Mouse (Mus musculus) kidney, embryonic 16.5 days (tissue): ENCODE measurements around the gene Bcl2. TPM values are rescaled to one million over a fixed set of nuclear protein-coding genes. Genes with fewer than 3 reads are reported as not detected.
A peak's percentile ranks its signal among the peaks of the same experiment; 100 is the strongest.

ENCODE experiments used
- ATAC-seq: fragments of 200-750 bp; cut with Nextera tagmentation; 2 replicates; pipeline ENCODE4 v1.8.0; 2017; ENCODE audit warnings: moderate TSS enrichment; ENCODE audit not compliant: low FRiP score, low TSS enrichment
- H3K27ac ChIP-seq: fragments of 300-500 bp; sonication (generic); 2 replicates; pipeline ENCODE4 v1.5.1; 2014; ENCODE audit warnings: low read length
- H3K27me3 ChIP-seq: fragments of 300-500 bp; sonication (generic); 2 replicates; pipeline ENCODE4 v1.6.1; 2014; ENCODE audit warnings: low read length, control low read depth, mixed read lengths; ENCODE audit not compliant: insufficient read depth
- H3K36me3 ChIP-seq: fragments of 300-500 bp; sonication (generic); 2 replicates; pipeline ENCODE4 v1.6.1; 2014; ENCODE audit warnings: low read length, control low read depth, mixed read lengths; ENCODE audit not compliant: insufficient read depth
- H3K4me1 ChIP-seq: fragments of 300-500 bp; sonication (generic); 2 replicates; pipeline ENCODE4 v1.6.1; 2014; ENCODE audit warnings: low read length, control low read depth, mixed read lengths; ENCODE audit not compliant: insufficient read depth
- H3K4me2 ChIP-seq: fragments of 300-500 bp; sonication (generic); replicated peaks from 2 replicates; pipeline ENCODE4 v1.6.1; 2014; ENCODE audit warnings: low read depth, low read length
- H3K4me3 ChIP-seq: fragments of 300-500 bp; sonication (generic); 2 replicates; pipeline ENCODE4 v1.5.1; 2014; ENCODE audit warnings: mild to moderate bottlenecking, low read length
- H3K9ac ChIP-seq: fragments of 300-500 bp; sonication (generic); replicated peaks from 2 replicates; pipeline ENCODE4 v1.6.1; 2014; ENCODE audit warnings: low read length
- H3K9me3 ChIP-seq: fragments of 300-500 bp; sonication (generic); 2 replicates; pipeline ENCODE4 v1.6.1; 2016; ENCODE audit warnings: low read length, control low read depth
- WGBS: fragments of 180-500 bp; shearing (Covaris S2); extraction: QIAGEN DNeasy Blood & Tissue Kit; methylation state at CpG from one replicate; pipeline ENCODE4 v1.1.7; 2014; 5-methylcytosine and 5-hydroxymethylcytosine counted together
- polyA plus RNA-seq: library from polyadenylated mRNA; unstranded; fragments of >200 nt; fragmentation: Nextera tagmentation; extraction: Ambion mirVana; gene quantifications from 2 replicates; pipeline ENCODE4 v1.2.1, GENCODE M21; 2015

The Bcl2 gene
- polyA plus RNA-seq, 1 experiment from 2014 or later: 20.4 TPM

GRCm38 (mm10) chr1:106616955-106617354, 97.1 kb downstream of the Bcl2 start:
- no peaks in the 10 kb centered on the region for H3K36me3 ChIP-seq
- no peak overlapping the region for H3K9ac ChIP-seq
- no peaks in the 10 kb centered on the region for H3K9me3 ChIP-seq
- 87% methylated on average over 5 of the region's 5 CpGs for WGBS
- no peak overlapping the region for H3K27ac ChIP-seq
- H3K4me1 ChIP-seq: peaks cover 18% of the 10 kb centered on the region
- H3K27me3 ChIP-seq: no peaks in the 10 kb centered on the region
- no peak overlapping the region for H3K4me3 ChIP-seq
- ATAC-seq: no peak
- no peak overlapping the region for H3K4me2 ChIP-seq

GRCm38 (mm10) chr1:106613371-106613770, 100.7 kb downstream of the Bcl2 start:
- no peak overlapping the region for H3K27ac ChIP-seq
- peaks cover 20% of the 10 kb centered on the region for H3K4me1 ChIP-seq
- H3K9ac ChIP-seq: no peak overlapping the region
- H3K27me3 ChIP-seq: no peaks in the 10 kb centered on the region
- H3K9me3 ChIP-seq: no peaks in the 10 kb centered on the region
- H3K36me3 ChIP-seq: no peaks in the 10 kb centered on the region
- H3K4me2 ChIP-seq: no peak overlapping the region
- 85% methylated on average over 5 of the region's 5 CpGs for WGBS
- ATAC-seq: no peak
- H3K4me3 ChIP-seq: no peak overlapping the region

- Histone ChIP-seq H3K27ac (peak overlapping the region; percentile 34; the same call in 1 of the 2 replicates), H3K4me2 (no peak overlapping the region), H3K4me1 (peaks cover 15% of the 10 kb centered on the region), H3K4me3 (no peak overlapping the region), H3K9me3 (no peaks in the 10 kb centered on the region), H3K36me3 (no peaks in the 10 kb centered on the region), H3K9ac (no peak overlapping the region), H3K27me3 (no peaks in the 10 kb centered on the region)
- ATAC-seq: peak; percentile 55; the same call in 1 of the 2 replicates
- 47% methylated on average over 8 of the region's 8 CpGs for WGBS
These were observed 101.7 kb downstream of the Bcl2 start for GRCm38 (mm10) chr1:106612166-106613031.

GRCm38 (mm10) chr1:106611246-106611645, 102.8 kb downstream of the Bcl2 start:
- Histone ChIP-seq H3K9ac (no peak overlapping the region), H3K9me3 (no peaks in the 10 kb centered on the region), H3K27me3 (no peaks in the 10 kb centered on the region), H3K4me1 (peaks cover 15% of the 10 kb centered on the region), H3K36me3 (no peaks in the 10 kb centered on the region), H3K4me2 (no peak overlapping the region), H3K27ac (no peak overlapping the region), H3K4me3 (no peak overlapping the region)
- 72% methylated on average over 6 of the region's 6 CpGs for WGBS
- ATAC-seq: peak; percentile 62; the same call in 1 of the 2 replicates

- ATAC-seq: no peak
- Histone ChIP-seq H3K4me1 (peaks cover 29% of the 10 kb centered on the region), H3K27me3 (no peaks in the 10 kb centered on the region), H3K4me2 (no peak overlapping the region), H3K4me3 (no peak overlapping the region), H3K36me3 (no peaks in the 10 kb centered on the region), H3K9ac (no peak overlapping the region), H3K9me3 (no peaks in the 10 kb centered on the region), H3K27ac (no peak overlapping the region)
- WGBS: 81% methylated on average over 4 of the region's 4 CpGs
These were observed 105.8 kb downstream of the Bcl2 start for GRCm38 (mm10) chr1:106608098-106608778.

GRCm38 (mm10) chr1:106606951-106607350, 107.1 kb downstream of the Bcl2 start:
- Histone ChIP-seq H3K36me3 (no peaks in the 10 kb centered on the region), H3K4me2 (no peak overlapping the region), H3K4me1 (peaks cover 34% of the 10 kb centered on the region), H3K4me3 (no peak overlapping the region), H3K9ac (no peak overlapping the region), H3K9me3 (no peaks in the 10 kb centered on the region), H3K27ac (no peak overlapping the region), H3K27me3 (no peaks in the 10 kb centered on the region)
- no peak for ATAC-seq
- WGBS: 92% methylated on average over 5 of the region's 5 CpGs

GRCm38 (mm10) chr1:106603406-106603805, 110.7 kb downstream of the Bcl2 start:
- Histone ChIP-seq H3K9me3 (no peaks in the 10 kb centered on the region), H3K9ac (0 out of 2 replicates have a peak overlapping the region, but pooled peaks have one; percentile 1), H3K27ac (peak overlapping the region; percentile 52), H3K4me2 (0 out of 2 replicates have a peak overlapping the region, but pooled peaks have one; percentile 11), H3K4me3 (no peak overlapping the region), H3K4me1 (peaks cover 31% of the 10 kb centered on the region), H3K27me3 (no peaks in the 10 kb centered on the region), H3K36me3 (no peaks in the 10 kb centered on the region)
- WGBS: 15% methylated on average over 4 of the region's 4 CpGs
- peak; percentile 50; the same call in 1 of the 2 replicates for ATAC-seq

DNA sequence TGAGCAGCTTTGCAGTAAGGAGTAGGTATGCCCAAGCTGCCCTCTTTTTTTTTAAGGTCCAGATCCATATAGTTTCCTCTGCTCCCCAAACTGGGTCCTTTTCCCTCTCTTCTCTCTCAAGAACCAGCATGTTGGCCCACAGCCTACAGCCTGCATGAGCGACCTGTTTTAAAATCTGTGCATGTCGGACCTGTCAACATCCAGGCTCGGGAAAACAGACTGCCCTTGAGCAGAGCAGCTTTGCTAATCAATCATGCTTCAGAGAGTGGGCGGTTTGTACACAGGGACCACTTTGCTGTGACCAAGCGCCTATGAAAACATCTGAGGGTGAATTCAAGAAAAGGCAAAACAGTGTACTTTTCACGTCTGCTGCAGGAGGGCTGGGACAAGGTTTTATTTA, 111.1 kb downstream of the Bcl2 start:
- Histone ChIP-seq H3K27me3 (no peaks in the 10 kb centered on the region), H3K4me3 (no peak overlapping the region), H3K4me1 (peaks cover 34% of the 10 kb centered on the region), H3K36me3 (no peaks in the 10 kb centered on the region), H3K27ac (peak overlapping the region; percentile 52), H3K4me2 (peak overlapping the region; percentile 11; the same call in 1 of the 2 replicates), H3K9me3 (no peaks in the 10 kb centered on the region), H3K9ac (0 out of 2 replicates have a peak overlapping the region, but pooled peaks have one; percentile 11)
- peak; percentile 75 for ATAC-seq
- 5% methylated on average over 6 of the region's 6 CpGs for WGBS

DNA sequence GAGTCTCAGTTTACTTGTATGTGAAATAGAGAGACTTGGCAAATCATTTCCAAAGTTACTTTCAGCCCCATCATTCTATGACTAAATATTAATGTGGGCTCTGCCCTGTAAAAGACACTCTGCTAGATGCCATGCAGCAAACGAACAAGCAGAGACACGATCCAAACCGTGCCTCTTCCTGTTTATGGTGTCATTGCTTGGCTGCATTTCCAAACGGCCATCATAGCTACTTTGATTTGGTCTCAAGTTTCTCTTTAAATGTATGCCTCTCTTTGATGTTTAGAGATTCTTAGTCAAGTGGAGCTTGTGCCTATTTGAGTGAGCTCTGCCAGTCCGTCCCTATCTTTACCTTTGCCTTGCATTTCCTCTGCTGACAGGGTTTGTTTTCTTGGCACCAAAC, 111.5 kb downstream of the Bcl2 start:
- Histone ChIP-seq H3K9me3 (no peaks in the 10 kb centered on the region), H3K27ac (peak overlapping the region; percentile 52), H3K9ac (0 out of 2 replicates have a peak overlapping the region, but pooled peaks have one; percentile 11), H3K4me3 (no peak overlapping the region), H3K4me2 (peak overlapping the region; percentile 11; the same call in 1 of the 2 replicates), H3K36me3 (no peaks in the 10 kb centered on the region), H3K27me3 (no peaks in the 10 kb centered on the region), H3K4me1 (peaks cover 38% of the 10 kb centered on the region)
- 9% methylated on average over 5 of the region's 5 CpGs for WGBS
- ATAC-seq: no peak; the same call in 1 of the 2 replicates
